Mouse (Mus musculus) liver, embryonic 11.5 days (tissue): ENCODE results near the gene Styk1. TPM values are rescaled to one million over a fixed set of nuclear protein-coding genes. Genes with fewer than 3 reads are reported as not detected.

ENCODE experiments used
- ATAC-seq: fragments of 200-750 bp; cut with Nextera tagmentation; replicated peaks from 2 replicates; pipeline ENCODE4 v1.8.0; 2017; ENCODE audit warnings: moderate number of reproducible peaks, mild to moderate bottlenecking, moderate TSS enrichment, moderate library complexity; ENCODE audit not compliant: low FRiP score
- DNase-seq: peaks from one replicate; pipeline ENCODE4 v3.0.0-alpha.2; 2017; ENCODE audit warnings: low spot score
- H3K27ac ChIP-seq: fragments of 300-500 bp; sonication (generic); 2 replicates; pipeline ENCODE4 v1.5.1; 2014; ENCODE audit warnings: mild to moderate bottlenecking, low read depth, low read length, control low read depth
- H3K27me3 ChIP-seq: fragments of 300-500 bp; sonication (generic); replicated peaks from 2 replicates; pipeline ENCODE4 v1.6.1; 2014; ENCODE audit warnings: low read length, mixed read lengths; ENCODE audit not compliant: control insufficient read depth, insufficient read depth
- H3K36me3 ChIP-seq: fragments of 300-500 bp; sonication (generic); 2 replicates; pipeline ENCODE4 v1.6.1; 2014; ENCODE audit warnings: mild to moderate bottlenecking, low read length, moderate library complexity, mixed read lengths; ENCODE audit not compliant: control insufficient read depth, insufficient read depth
- H3K4me1 ChIP-seq: fragments of 300-500 bp; sonication (generic); replicated peaks from 2 replicates; pipeline ENCODE4 v1.6.1; 2014; ENCODE audit warnings: low read length, mixed read lengths; ENCODE audit not compliant: control insufficient read depth, insufficient read depth
- H3K4me2 ChIP-seq: fragments of 300-500 bp; sonication (generic); 2 replicates; pipeline ENCODE4 v1.6.1; 2014; ENCODE audit warnings: mild to moderate bottlenecking, control low read depth, moderate library complexity
- H3K4me3 ChIP-seq: fragments of 300-500 bp; sonication (generic); 2 replicates; pipeline ENCODE4 v1.5.1; 2014; ENCODE audit warnings: low read depth, low read length, control low read depth
- H3K9ac ChIP-seq: fragments of 300-500 bp; sonication (generic); 2 replicates; pipeline ENCODE4 v1.6.1; 2014; ENCODE audit warnings: low read depth, low read length, control low read depth
- H3K9me3 ChIP-seq: fragments of 300-500 bp; sonication (generic); 2 replicates; pipeline ENCODE4 v1.6.1; 2016; ENCODE audit warnings: low read length, inconsistent platforms, mixed read lengths; ENCODE audit not compliant: control insufficient read depth
- WGBS: fragments of 180-500 bp; shearing (Covaris S2); extraction: QIAGEN DNeasy Blood & Tissue Kit; methylation state at CpG from one replicate; pipeline ENCODE4 v1.1.7; 2014; 5-methylcytosine and 5-hydroxymethylcytosine counted together
- polyA plus RNA-seq: library from polyadenylated mRNA; unstranded; fragments of >200 nt; fragmentation: Nextera tagmentation; extraction: Ambion mirVana; gene quantifications from 2 replicates; pipeline ENCODE4 v1.2.1, GENCODE M21; 2014

The Styk1 gene
- polyA plus RNA-seq, 1 experiment from 2014 or later, result 1.1 TPM

DNA sequence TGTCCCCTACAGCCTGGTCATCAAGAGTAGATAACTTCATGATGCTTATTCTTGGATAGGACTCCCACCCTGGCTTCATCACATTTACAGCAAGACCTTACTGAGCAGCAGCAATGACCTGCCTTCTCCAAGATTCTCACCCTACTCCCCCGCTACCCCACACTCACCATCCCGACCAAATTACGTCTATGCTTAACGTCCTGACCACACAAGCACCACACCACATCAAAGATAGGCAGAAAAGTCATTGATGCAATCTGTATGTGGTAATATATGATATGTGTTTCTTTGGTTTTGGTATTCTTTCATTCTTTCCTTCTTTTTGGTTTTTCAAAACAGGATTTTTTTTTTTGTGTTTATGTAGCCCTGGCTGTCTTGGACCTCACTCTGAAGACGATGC is 19.8 kb upstream of the Styk1 start:
- Histone ChIP-seq H3K4me3 (no peak overlapping the region), H3K4me1 (no peaks in the 10 kb centered on the region), H3K27ac (no peak overlapping the region), H3K36me3 (peaks cover 41% of the 10 kb centered on the region), H3K4me2 (no peak overlapping the region), H3K27me3 (no peaks in the 10 kb centered on the region), H3K9me3 (no peaks in the 10 kb centered on the region), H3K9ac (no peak overlapping the region)
- 92% methylated on average over 5 of the region's 5 CpGs for WGBS
- ATAC-seq (no peak), DNase-seq (no peak)

DNA sequence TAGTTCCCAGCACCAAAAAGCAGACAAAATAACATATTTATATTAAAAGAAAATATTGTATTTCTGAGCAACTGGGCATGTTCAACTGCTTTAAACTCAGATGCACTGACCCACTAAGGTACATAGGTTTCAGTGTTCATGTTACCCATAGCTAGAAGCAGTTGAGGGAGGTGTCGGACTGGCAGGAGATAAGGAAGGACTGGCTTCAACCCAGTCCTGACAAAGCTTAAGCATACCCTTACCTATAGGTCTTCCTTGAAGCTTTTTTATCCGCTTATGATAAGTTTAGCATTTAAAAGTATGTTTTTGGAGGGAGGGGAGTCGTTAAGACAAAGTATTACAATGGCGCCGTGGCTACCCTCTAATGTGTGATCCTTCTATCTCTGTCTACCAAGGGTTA is 17.4 kb upstream of the Styk1 start:
- Histone ChIP-seq H3K9me3 (no peaks in the 10 kb centered on the region), H3K27ac (no peak overlapping the region), H3K4me3 (no peak overlapping the region), H3K36me3 (peaks cover 48% of the 10 kb centered on the region), H3K4me2 (no peak overlapping the region), H3K9ac (no peak overlapping the region), H3K4me1 (no peaks in the 10 kb centered on the region), H3K27me3 (no peaks in the 10 kb centered on the region)
- no peak for DNase-seq
- WGBS, result 93% methylated on average over 5 of the region's 5 CpGs
- ATAC-seq, result no peak

DNA sequence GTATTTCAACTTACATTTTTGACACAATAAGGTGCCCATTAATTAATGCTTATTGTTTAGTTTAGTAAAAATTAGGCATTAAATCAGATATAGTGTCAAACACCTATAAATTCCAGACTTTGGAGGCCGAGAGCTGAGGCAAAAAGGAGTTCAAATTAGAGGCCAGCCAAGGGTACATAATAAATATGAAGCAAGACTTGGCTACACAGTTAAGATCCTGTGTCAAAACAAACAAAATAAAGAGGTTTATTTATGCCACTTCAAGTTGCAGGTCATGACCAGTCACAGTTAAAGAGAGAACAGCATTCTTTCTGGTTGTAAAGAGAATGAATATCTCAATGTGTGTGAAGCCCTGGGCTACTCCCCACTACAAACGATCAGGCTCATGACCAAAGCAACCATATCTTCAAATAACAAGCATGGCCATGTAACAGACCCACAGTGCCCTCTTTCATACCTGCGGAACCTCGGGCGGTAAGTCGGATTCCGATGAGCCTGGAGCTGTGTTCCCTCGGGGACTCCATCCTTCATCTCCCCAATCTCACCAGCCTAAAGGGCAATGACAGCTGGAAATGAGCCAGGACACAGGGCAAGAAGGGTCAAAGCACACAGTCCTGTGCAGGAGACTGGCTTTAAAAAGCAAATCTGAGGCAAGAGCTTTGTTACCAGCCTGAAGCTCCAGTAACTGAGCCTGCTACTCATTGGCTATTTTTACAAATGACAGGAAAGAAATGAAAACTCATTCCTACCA is 16.6 kb upstream of the Styk1 start:
- Histone ChIP-seq H3K9ac (no peak overlapping the region), H3K9me3 (no peaks in the 10 kb centered on the region), H3K27ac (no peak overlapping the region), H3K36me3 (peaks cover 45% of the 10 kb centered on the region), H3K4me1 (no peaks in the 10 kb centered on the region), H3K4me3 (no peak overlapping the region), H3K27me3 (no peaks in the 10 kb centered on the region), H3K4me2 (no peak overlapping the region)
- WGBS, result 85% methylated on average over 8 of the region's 8 CpGs
- DNase-seq, result no peak
- ATAC-seq, result no peak

DNA sequence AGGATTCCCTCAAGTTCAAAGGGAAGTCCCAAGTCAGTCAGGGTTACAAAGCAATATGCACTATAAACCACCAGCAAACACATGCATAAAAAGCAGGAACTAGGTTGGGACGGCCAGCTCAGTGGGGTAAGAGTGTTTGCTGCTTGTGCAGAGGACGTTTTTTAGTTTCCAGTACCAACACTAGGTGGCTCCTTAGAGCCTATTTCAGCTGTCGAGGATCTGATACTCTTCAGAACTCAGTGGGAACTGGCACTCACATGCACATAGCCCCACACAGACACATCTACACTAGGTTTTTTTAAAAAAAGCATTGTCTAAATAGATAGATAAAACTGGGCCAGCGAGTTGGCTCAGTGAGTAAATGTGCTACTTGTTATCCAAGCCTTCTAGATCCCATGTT is 13.7 kb upstream of the Styk1 start:
- peaks cover 2% of the 10 kb centered on the region; the same call in 1 of the 2 replicates for H3K4me1 ChIP-seq
- no peak overlapping the region for H3K4me3 ChIP-seq
- no peak overlapping the region for H3K4me2 ChIP-seq
- H3K9me3 ChIP-seq, result no peaks in the 10 kb centered on the region
- no peak overlapping the region for H3K9ac ChIP-seq
- H3K27ac ChIP-seq, result no peak overlapping the region
- ATAC-seq (no peak), DNase-seq (no peak)
- 58% methylated on average over 4 of the region's 4 CpGs for WGBS
- H3K36me3 ChIP-seq, result peaks cover 44% of the 10 kb centered on the region
- no peaks in the 10 kb centered on the region for H3K27me3 ChIP-seq

DNA sequence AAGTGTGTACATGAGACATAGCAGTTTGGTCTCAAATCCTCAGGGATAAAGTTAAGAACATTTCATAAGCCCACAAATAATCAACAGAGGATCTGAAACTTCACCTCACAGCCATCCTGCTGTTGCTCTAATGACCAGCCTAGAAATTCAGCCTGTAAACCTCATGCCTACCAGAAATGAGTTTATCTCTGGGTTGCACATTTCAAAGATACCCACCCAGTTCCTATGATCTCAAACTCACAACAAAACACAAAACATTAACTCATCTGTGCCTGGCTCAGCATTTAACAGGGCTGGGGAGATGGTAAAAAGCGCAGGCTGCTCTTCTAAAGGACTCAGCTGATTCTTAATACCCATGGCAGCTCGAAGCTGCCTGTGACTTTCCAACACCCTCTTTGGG is 11.0 kb upstream of the Styk1 start:
- H3K27me3 ChIP-seq, result no peaks in the 10 kb centered on the region
- H3K4me2 ChIP-seq, result no peak overlapping the region
- no peaks in the 10 kb centered on the region for H3K9me3 ChIP-seq
- H3K4me1 ChIP-seq, result peaks cover 7% of the 10 kb centered on the region
- DNase-seq, result no peak
- peak; percentile 67 for ATAC-seq
- peaks cover 32% of the 10 kb centered on the region for H3K36me3 ChIP-seq
- 69% methylated on average over 2 of the region's 2 CpGs for WGBS
- H3K27ac ChIP-seq, result no peak overlapping the region
- no peak overlapping the region for H3K4me3 ChIP-seq
- no peak overlapping the region for H3K9ac ChIP-seq

DNA sequence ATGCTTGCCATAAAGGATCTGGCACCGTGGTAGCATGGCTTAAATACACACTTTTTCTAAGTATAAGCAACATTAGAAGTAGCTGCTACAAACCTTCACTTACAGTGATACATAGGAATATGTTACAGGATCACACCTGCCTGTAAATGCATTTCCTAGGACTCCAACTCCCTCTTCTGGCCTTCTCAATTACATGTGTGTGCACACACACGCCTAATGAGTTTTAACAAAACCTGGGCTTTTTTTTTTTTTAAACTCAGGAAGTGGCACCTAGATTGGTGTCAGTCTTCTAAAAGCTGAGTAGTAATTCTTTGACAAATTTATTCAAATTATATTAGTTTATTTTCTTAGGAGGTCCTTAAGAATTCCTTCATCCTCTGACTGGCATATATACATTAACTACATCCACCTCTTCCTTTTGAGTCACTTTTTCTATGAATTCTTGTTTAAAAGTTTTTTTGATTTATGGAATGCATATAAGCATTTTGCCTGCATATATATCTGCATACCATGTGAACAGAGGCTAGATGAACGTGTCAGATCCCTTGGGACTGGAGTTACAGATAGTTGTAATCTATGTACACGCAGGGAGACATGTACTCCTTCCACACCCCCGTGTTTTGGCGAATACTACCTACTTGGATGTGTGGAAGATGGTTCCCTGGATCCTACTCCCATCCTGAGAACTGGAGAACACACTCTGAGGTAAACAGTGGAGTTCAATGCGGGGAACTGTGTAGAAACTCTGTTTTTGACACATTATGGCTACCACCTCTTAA is 9.8 kb upstream of the Styk1 start:
- H3K4me3 ChIP-seq, result no peak overlapping the region
- H3K9ac ChIP-seq, result no peak overlapping the region
- H3K27ac ChIP-seq, result no peak overlapping the region
- ATAC-seq (peak; percentile 26; the same call in 1 of the 2 replicates), DNase-seq (no peak)
- whole genome bisulfite sequencing, result 77% methylated on average over 7 of the region's 7 CpGs
- H3K4me1 ChIP-seq, result peaks cover 7% of the 10 kb centered on the region
- H3K9me3 ChIP-seq, result no peaks in the 10 kb centered on the region
- H3K4me2 ChIP-seq, result no peak overlapping the region
- H3K36me3 ChIP-seq, result peaks cover 32% of the 10 kb centered on the region
- H3K27me3 ChIP-seq, result no peaks in the 10 kb centered on the region

DNA sequence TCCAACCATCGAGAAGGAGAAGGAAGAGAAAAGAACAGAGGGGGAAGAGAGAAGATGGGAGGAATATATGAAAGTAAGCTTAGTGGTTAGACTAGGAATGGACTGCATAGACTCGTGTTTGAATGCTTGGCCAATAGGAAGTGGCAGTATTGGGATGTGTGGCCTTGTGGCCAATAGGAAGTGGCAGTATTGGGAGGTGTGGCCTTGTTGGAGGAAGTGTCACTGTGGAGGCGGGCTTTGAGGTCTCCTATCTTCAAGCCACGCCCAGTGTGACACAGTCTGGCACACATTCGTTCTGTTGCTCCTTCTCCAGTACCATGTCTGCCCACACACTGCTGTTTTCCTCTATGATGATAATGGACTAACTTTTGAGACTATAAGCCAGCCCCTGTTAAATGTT is 7.3 kb upstream of the Styk1 start:
- WGBS, result 60% methylated on average over 5 of the region's 5 CpGs
- Histone ChIP-seq H3K4me1 (peaks cover 7% of the 10 kb centered on the region), H3K27ac (no peak overlapping the region), H3K27me3 (no peaks in the 10 kb centered on the region), H3K4me2 (no peak overlapping the region), H3K4me3 (no peak overlapping the region), H3K9ac (no peak overlapping the region), H3K36me3 (peaks cover 16% of the 10 kb centered on the region), H3K9me3 (no peaks in the 10 kb centered on the region)
- DNase-seq (no peak), ATAC-seq (peak; percentile 71)

DNA sequence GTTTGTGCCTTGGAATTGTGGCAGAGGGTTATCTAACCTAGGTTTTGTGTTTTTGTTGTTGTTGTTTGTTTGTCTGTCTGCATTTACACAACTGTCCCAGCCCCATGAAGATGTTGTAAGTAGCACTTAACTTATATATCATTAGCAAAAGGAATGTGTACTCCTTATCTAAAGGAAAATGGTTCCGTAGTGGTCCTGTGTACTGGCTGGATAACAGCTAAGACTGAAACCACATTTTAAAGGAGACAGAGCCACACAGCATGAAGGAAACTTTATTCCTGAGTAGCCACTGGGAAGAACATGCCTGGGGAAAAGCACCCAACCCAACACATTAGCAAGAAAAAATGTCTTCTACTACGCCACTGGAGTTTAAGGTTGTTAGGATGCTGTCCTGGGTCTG is 6.1 kb upstream of the Styk1 start:
- Histone ChIP-seq H3K4me1 (peaks cover 7% of the 10 kb centered on the region), H3K9me3 (no peaks in the 10 kb centered on the region), H3K9ac (no peak overlapping the region), H3K27me3 (peaks cover 7% of the 10 kb centered on the region; the same call in 1 of the 2 replicates), H3K4me3 (no peak overlapping the region), H3K36me3 (peaks cover 9% of the 10 kb centered on the region), H3K4me2 (no peak overlapping the region), H3K27ac (no peak overlapping the region)
- ATAC-seq, result peak; percentile 37
- no peak for DNase-seq
- WGBS, result 50% methylated on average over 2 of the region's 2 CpGs

DNA sequence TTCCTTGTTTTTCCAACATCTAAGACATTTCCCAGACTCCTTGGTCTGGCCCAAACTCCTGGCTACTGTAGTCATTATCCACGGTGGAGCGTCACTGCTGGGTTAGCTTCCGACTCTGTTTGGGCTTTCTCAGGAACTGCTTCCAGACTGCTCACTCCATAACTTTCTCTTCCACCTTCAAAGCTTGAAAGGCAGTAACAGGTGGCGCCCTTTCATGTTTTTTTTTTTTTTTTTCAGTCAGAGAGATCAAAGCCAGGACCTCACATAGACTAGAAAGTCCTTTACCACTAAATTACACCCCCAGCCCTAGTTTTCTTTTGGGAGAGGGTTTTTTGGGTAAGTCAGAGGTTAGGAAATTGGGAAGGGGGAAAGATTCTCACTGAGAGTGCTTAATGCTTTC is 1.5 kb upstream of the Styk1 start:
- Histone ChIP-seq H3K36me3 (no peaks in the 10 kb centered on the region), H3K4me3 (no peak overlapping the region), H3K27me3 (peaks cover 11% of the 10 kb centered on the region), H3K9ac (no peak overlapping the region), H3K4me1 (peaks cover 5% of the 10 kb centered on the region), H3K27ac (no peak overlapping the region), H3K4me2 (no peak overlapping the region), H3K9me3 (no peaks in the 10 kb centered on the region)
- 49% methylated on average over 4 of the region's 4 CpGs for WGBS
- no peak for ATAC-seq
- no peak for DNase-seq
